Mouse (Mus musculus) liver, adult 2 months (tissue): Measurements from ENCODE around the gene Cypt15.
"Not testable (repeated sequence)": the region's sequence is repeated elsewhere in the genome, so short reads cannot be mapped to it uniquely, and the experiment has no call there.

ENCODE experiments used
- CTCF ChIP-seq: fragments of 200-500 bp; IDR thresholded peaks from 2 replicates; pipeline ENCODE4 v1.5.1; 2011; ENCODE audit warnings: low read depth, low read length, control low read depth
- POLR2A ChIP-seq: fragments of 200-500 bp; IDR thresholded peaks from 2 replicates; pipeline ENCODE4 v1.6.1; 2011; ENCODE audit warnings: low read length, control low read depth; ENCODE audit not compliant: insufficient read depth; ENCODE audit errors: extremely low read depth

DNA sequence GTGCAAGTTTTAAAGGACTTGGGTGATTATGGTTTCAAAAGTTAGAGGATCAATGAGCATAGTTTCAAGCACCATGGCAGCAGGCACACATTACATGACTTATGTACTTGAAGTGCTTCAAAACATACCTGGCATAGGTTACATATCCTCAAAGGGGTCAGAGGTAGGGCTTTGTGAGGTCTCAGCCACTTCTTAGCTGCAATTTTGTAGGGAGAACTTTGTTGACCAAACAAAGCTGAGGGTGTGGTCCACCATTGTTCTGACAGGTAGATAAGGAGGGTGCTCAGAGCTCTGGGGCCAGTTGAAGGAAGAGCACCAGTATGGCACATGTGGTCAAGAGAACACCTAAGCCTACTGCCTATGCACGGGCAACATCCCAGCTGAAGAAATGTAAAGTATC lies at the start of gene Cypt15:
- TF ChIP-seq POLR2A, CTCF: not testable (repeated sequence)
